Comparison of ENCODE assay signal across 12 mouse cellular contexts in genomic region chr2:39140586-39141455, GRCm38 (mm10). TPM values are rescaled to one million over a fixed set of nuclear protein-coding genes. Genes with fewer than 3 reads are reported as not detected.
DNase-seq lines count a peak whose midpoint lies in the region; ATAC-seq and TF ChIP-seq lines count a peak whose summit lies in the region.
"Had no signal": no experiment of that assay in that cellular context is flagged by ENCODE, and none has a peak within 500 bp of the region (broad histone marks: within the 10 kb centered on the region; RNA-seq: fewer than 3 reads in every experiment).

No protein-coding gene starts in this region.

- H3K79me2 ChIP-seq in myocyte (ENCODE audit: control insufficient read depth, insufficient read depth): no peaks in the 10 kb centered on the region

- no peaks in the 10 kb centered on the region for H3K27me3 ChIP-seq in testis, adult 2 months (ENCODE audit: control insufficient read depth, insufficient read depth, low read length)
- H3K27me3 ChIP-seq in myocyte (ENCODE audit: control insufficient read depth, insufficient read depth, insufficient read length): no peaks in the 10 kb centered on the region
- H3K27me3 ChIP-seq in liver, embryonic 12.5 days (replicated peaks): no peaks in the 10 kb centered on the region
- no peaks in the 10 kb centered on the region for H3K27me3 ChIP-seq in embryonic facial prominence, embryonic 10.5 days (replicated peaks; ENCODE audit: low read depth, poor library complexity, severe bottlenecking)
- H3K27me3 ChIP-seq: forebrain, embryonic 13.5 days; hindbrain, embryonic 12.5 days had no signal

- 73% methylated on average over 7 of the region's 7 CpGs for WGBS in liver, embryonic 12.5 days (ENCODE audit: insufficient replicate concordance)
- WGBS in embryonic facial prominence, embryonic 10.5 days: 91% methylated on average over 7 of the region's 7 CpGs

- peak overlapping the region; percentile 66 for H3K27ac ChIP-seq in testis, adult 2 months (ENCODE audit: control insufficient read depth, insufficient read depth, low read depth, low read length)
- H3K27ac ChIP-seq in liver, embryonic 12.5 days: no peak overlapping the region
- no peak overlapping the region for H3K27ac ChIP-seq in embryonic facial prominence, embryonic 10.5 days (replicated peaks)
- H3K27ac ChIP-seq: forebrain, embryonic 13.5 days; hindbrain, embryonic 12.5 days; liver, embryonic 14.5 days had no signal

- peak overlapping the region; percentile 48 for H3K4me2 ChIP-seq in myocyte (ENCODE audit: low read depth)
- H3K4me2 ChIP-seq in liver, embryonic 12.5 days: no peak overlapping the region
- H3K4me2 ChIP-seq: forebrain, embryonic 13.5 days; hindbrain, embryonic 12.5 days had no signal

- H3K4me1 ChIP-seq in testis, adult 2 months (ENCODE audit: control insufficient read depth, insufficient read depth, low read length): no peaks in the 10 kb centered on the region
- H3K4me1 ChIP-seq in liver, embryonic 12.5 days: peaks cover 8% of the 10 kb centered on the region; the same call in 1 of the 2 replicates
- no peaks in the 10 kb centered on the region for H3K4me1 ChIP-seq in embryonic facial prominence, embryonic 10.5 days
- H3K4me1 ChIP-seq: forebrain, embryonic 13.5 days; hindbrain, embryonic 12.5 days had no signal

- DNase-seq in heart, adult 11 months: peak; percentile 93
- DNase-seq in heart, postnatal 4 days: no peak
- DNase-seq in testis, postnatal 14 days (ENCODE audit: low spot score): no peak
- peak; percentile 39 to 53 for DNase-seq in cerebellum, postnatal 25 days
- DNase-seq in embryonic facial prominence, embryonic 10.5 days (ENCODE audit: low spot score): no peak

- TF ChIP-seq CTCF in testis, adult 2 months (IDR thresholded peaks at IDR 0.05; ENCODE audit: control insufficient read depth, insufficient read depth, insufficient replicate concordance, low read depth, low read length): no peak

- H3K4me3 ChIP-seq in testis, adult 2 months (ENCODE audit: control insufficient read depth, low read depth, low read length): no peak overlapping the region
- no peak overlapping the region for H3K4me3 ChIP-seq in myocyte
- no peak overlapping the region for H3K4me3 ChIP-seq in liver, embryonic 12.5 days
- no peak overlapping the region for H3K4me3 ChIP-seq in embryonic facial prominence, embryonic 10.5 days
- H3K4me3 ChIP-seq: forebrain, embryonic 13.5 days; hindbrain, embryonic 12.5 days had no signal

- no peak for ATAC-seq in liver, embryonic 12.5 days
- ATAC-seq: forebrain, embryonic 13.5 days; midbrain, embryonic 16.5 days had no signal

- H3K36me3 ChIP-seq in testis, adult 2 months (ENCODE audit: control insufficient read depth, insufficient read depth, low read length): no peaks in the 10 kb centered on the region
- no peaks in the 10 kb centered on the region for H3K36me3 ChIP-seq in myocyte (ENCODE audit: control insufficient read depth, insufficient read depth)
- H3K36me3 ChIP-seq in liver, embryonic 12.5 days: no peaks in the 10 kb centered on the region
- H3K36me3 ChIP-seq in embryonic facial prominence, embryonic 10.5 days (replicated peaks): peaks cover 9% of the 10 kb centered on the region; the same call in 1 of the 2 replicates
- H3K36me3 ChIP-seq: hindbrain, embryonic 12.5 days had no signal

- H3K9me3 ChIP-seq in liver, embryonic 12.5 days (replicated peaks): no peaks in the 10 kb centered on the region
- H3K9me3 ChIP-seq in embryonic facial prominence, embryonic 10.5 days: no peaks in the 10 kb centered on the region
- H3K9me3 ChIP-seq: forebrain, embryonic 13.5 days; hindbrain, embryonic 12.5 days had no signal

- no peak overlapping the region for H3K9ac ChIP-seq in liver, embryonic 12.5 days
- H3K9ac ChIP-seq: forebrain, embryonic 13.5 days; hindbrain, embryonic 12.5 days; liver, embryonic 14.5 days had no signal

- TF ChIP-seq POLR2A in testis, adult 2 months (IDR thresholded peaks at IDR 0.05; ENCODE audit: control insufficient read depth, low read depth, low read length): no peak
- TF ChIP-seq POLR2A in myocyte (IDR thresholded peaks at IDR 0.05; ENCODE audit: insufficient read length, low read depth): no peak

- no peak overlapping the region for H3ac ChIP-seq in myocyte (ENCODE audit: control insufficient read depth, insufficient read length)

TF ChIP-seq in myocyte, 11 proteins besides CTCF, POLR2A, EP300 and RAD21:
- peak in 1 of 3 experiments; percentile 12 for TF ChIP-seq MYOD1 (IDR thresholded peaks at IDR 0.05; ENCODE audit: control insufficient read depth in 1 of 3, insufficient read length in 2 of 3, low read depth in 2 of 3)
- TF ChIP-seq REST (IDR thresholded peaks at IDR 0.05; ENCODE audit: insufficient read depth, insufficient read length): no peak
- TF ChIP-seq CEBPB (IDR thresholded peaks at IDR 0.05; ENCODE audit: insufficient read depth, poor library complexity, severe bottlenecking): 0 out of 2 replicates have a peak, but pooled peaks have one; percentile 6
- no peak for TF ChIP-seq TCF12 (IDR thresholded peaks at IDR 0.05; ENCODE audit: insufficient read depth, poor library complexity, severe bottlenecking)
- no peak for TF ChIP-seq POLR2AphosphoS2 (IDR thresholded peaks at IDR 0.05; ENCODE audit: insufficient read length, low read depth)

RNA-seq across cellular contexts. Expression of gene Scai, which starts 49.7 kb away (rescaled TPM):
- 10 to 100 TPM; 11.1 to 11.4 TPM for total RNA-seq in heart, postnatal 4 days (2021)
- polyA plus RNA-seq in testis, adult 2 months (2012; rRNA removed): 4.7 and 6.0 TPM in 2 replicates
- polyA plus RNA-seq in myocyte (2012; fragmentation: generic; extraction: Trizol): 0.78 TPM
- polyA plus RNA-seq in liver, embryonic 12.5 days (2016; fragmentation: Nextera tagmentation; extraction: Ambion mirVana): 3.2 and 4.1 TPM in 2 replicates
- 11.3 and 12.3 TPM in 2 replicates for polyA plus RNA-seq in embryonic facial prominence, embryonic 10.5 days (2016; fragmentation: Nextera tagmentation; extraction: Ambion mirVana)

Comparison
In these comparisons a context has a peak if more than half of its experiments do, and no peak if none do; other contexts are left out.
1. DNase-seq: peak in heart, adult 11 months (single experiment) and cerebellum, postnatal 25 days (2 of 2); none in heart, postnatal 4 days (single experiment), testis, postnatal 14 days (single experiment) and embryonic facial prominence, embryonic 10.5 days (single experiment).